Mouse (Mus musculus) heart, embryonic 11.5 days (tissue): ENCODE data around the gene Tmem263. TPM values are rescaled to one million over a fixed set of nuclear protein-coding genes. Genes with fewer than 3 reads are reported as not detected.

ENCODE experiments used
- ATAC-seq: fragments of 200-750 bp; cut with Nextera tagmentation; replicated peaks from 2 replicates; pipeline ENCODE4 v1.8.0; 2017; ENCODE audit warnings: moderate library complexity; ENCODE audit not compliant: insufficient number of reproducible peaks, low FRiP score, low TSS enrichment
- H3K27ac ChIP-seq: fragments of 300-500 bp; sonication (generic); 2 replicates; pipeline ENCODE4 v1.5.1; 2014; ENCODE audit warnings: mild to moderate bottlenecking, low read depth, low read length
- H3K27me3 ChIP-seq: fragments of 300-500 bp; sonication (generic); 2 replicates; pipeline ENCODE4 v1.6.1; 2014; ENCODE audit warnings: mild to moderate bottlenecking, low read length, mixed read lengths; ENCODE audit not compliant: control insufficient read depth, insufficient read depth
- H3K36me3 ChIP-seq: fragments of 300-500 bp; sonication (generic); 2 replicates; pipeline ENCODE4 v1.6.1; 2014; ENCODE audit warnings: mild to moderate bottlenecking, low read length, moderate library complexity, mixed read lengths; ENCODE audit not compliant: control insufficient read depth, insufficient read depth
- H3K4me1 ChIP-seq: fragments of 300-500 bp; sonication (generic); 2 replicates; pipeline ENCODE4 v1.6.1; 2014; ENCODE audit warnings: low read length; ENCODE audit not compliant: control insufficient read depth, insufficient read depth
- H3K4me2 ChIP-seq: fragments of 300-500 bp; sonication (generic); 2 replicates; pipeline ENCODE4 v1.6.1; 2014; ENCODE audit warnings: mild to moderate bottlenecking, moderate library complexity
- H3K4me3 ChIP-seq: fragments of 300-500 bp; sonication (generic); 2 replicates; pipeline ENCODE4 v1.5.1; 2014; ENCODE audit warnings: low read depth, low read length
- H3K9ac ChIP-seq: fragments of 300-500 bp; sonication (generic); 2 replicates; pipeline ENCODE4 v1.6.1; 2014; ENCODE audit warnings: mild to moderate bottlenecking, low read depth, low read length, moderate library complexity
- H3K9me3 ChIP-seq: fragments of 300-500 bp; sonication (generic); replicated peaks from 2 replicates; pipeline ENCODE4 v1.6.1; 2016; ENCODE audit warnings: low read length; ENCODE audit not compliant: control insufficient read depth
- WGBS: fragments of 180-500 bp; shearing (Covaris S2); extraction: QIAGEN DNeasy Blood & Tissue Kit; methylation state at CpG from one replicate; pipeline ENCODE4 v1.1.7; 2014; ENCODE audit not compliant: insufficient replicate concordance; 5-methylcytosine and 5-hydroxymethylcytosine counted together
- polyA plus RNA-seq: library from polyadenylated mRNA; unstranded; fragments of >200 nt; fragmentation: Nextera tagmentation; extraction: Ambion mirVana; gene quantifications from 2 replicates; pipeline ENCODE4 v1.2.1, GENCODE M21; 2014

The Tmem263 gene
- polyA plus RNA-seq, 1 experiment from 2014 or later, result 57.3 TPM

DNA sequence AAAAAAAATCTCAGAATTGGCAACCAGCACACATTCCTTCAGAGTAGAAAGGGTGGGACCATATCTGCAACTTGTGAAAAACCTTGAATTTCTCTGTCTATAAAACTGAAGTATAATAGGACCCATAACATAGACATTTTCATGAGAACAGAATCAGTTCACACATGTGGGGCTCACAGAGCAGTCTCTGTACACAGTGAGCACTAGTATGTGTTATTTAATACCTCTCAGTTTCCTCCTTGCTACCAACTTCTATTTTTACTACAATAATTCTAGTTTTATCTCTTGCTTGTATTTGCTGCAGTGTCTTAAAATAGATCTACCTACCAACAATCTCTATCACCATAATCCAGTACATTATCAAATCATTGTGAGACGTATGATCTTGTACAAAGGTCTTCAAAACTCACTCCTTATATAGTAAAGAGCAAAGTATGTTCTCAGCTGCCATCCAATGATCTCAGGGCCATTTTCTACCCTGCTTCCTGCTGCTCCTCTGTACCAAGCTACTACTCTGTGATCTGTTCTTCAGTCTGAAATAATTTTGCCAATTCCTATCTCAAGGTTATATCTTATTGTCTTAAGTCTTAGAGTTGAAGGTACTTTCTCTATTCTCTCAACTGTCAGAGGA is 57.7 kb downstream of the Tmem263 start:
- Histone ChIP-seq H3K4me2 (no peak overlapping the region), H3K4me3 (no peak overlapping the region), H3K27ac (no peak overlapping the region), H3K27me3 (no peaks in the 10 kb centered on the region), H3K36me3 (no peaks in the 10 kb centered on the region), H3K4me1 (no peaks in the 10 kb centered on the region), H3K9me3 (no peaks in the 10 kb centered on the region), H3K9ac (no peak overlapping the region)
- ATAC-seq, result no peak
- 65% methylated on average over 1 of the region's 1 CpGs for WGBS

DNA sequence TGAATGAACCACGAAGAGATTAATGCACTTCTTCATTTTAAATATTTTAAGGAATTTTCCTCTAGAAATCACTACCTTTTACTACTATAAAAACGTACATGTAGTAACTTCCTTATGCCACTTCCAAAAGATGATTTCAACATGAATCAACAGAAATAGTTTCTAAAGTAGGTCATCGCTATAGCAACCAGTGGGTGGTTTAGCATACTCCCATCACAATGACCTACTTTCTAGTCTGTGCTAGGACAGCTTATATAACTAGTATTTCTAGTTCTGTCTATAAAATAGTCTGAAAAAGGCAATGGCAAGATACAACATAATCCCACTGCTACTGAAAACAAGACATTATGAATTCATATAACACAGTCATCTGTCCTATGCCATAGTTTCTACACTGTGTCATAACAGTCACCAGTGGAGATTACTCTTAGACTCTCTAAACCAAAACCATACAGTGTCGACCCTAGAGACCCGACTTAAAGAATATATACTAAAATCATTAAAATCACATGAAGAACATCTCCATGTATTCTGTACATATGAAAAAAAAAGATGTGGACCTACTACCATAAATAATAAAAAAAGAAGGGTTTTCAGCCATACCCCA is 59.4 kb downstream of the Tmem263 start:
- H3K4me3 ChIP-seq, result no peak overlapping the region
- no peaks in the 10 kb centered on the region for H3K36me3 ChIP-seq
- H3K4me1 ChIP-seq, result no peaks in the 10 kb centered on the region
- 76% methylated on average over 5 of the region's 5 CpGs for WGBS
- H3K9me3 ChIP-seq, result no peaks in the 10 kb centered on the region
- H3K9ac ChIP-seq, result no peak overlapping the region
- no peaks in the 10 kb centered on the region for H3K27me3 ChIP-seq
- H3K27ac ChIP-seq, result no peak overlapping the region
- H3K4me2 ChIP-seq, result no peak overlapping the region
- ATAC-seq, result no peak

DNA sequence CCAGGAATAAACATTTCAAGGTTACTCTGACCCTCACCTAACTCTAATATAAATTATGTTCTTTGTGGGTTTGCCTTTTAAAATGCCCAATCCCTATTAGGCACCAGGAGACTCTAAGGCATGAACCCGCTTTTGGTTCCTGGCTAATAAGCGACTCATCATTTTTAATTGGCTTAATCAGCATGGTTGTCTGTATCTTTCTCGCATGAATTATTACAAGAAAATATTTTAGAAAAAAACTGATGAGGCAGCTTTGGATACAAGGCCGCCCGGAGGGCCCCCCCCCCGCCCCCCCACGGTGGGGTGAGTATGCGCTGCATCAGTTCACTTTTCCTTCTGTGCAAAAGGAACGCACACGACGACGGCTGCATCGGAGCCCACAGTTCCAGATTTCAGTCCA is 62.4 kb downstream of the Tmem263 start:
- no peak overlapping the region for H3K4me2 ChIP-seq
- no peaks in the 10 kb centered on the region for H3K27me3 ChIP-seq
- H3K9me3 ChIP-seq, result no peaks in the 10 kb centered on the region
- H3K4me3 ChIP-seq, result no peak overlapping the region
- WGBS, result 88% methylated on average over 13 of the region's 13 CpGs
- no peaks in the 10 kb centered on the region for H3K36me3 ChIP-seq
- H3K9ac ChIP-seq, result no peak overlapping the region
- H3K27ac ChIP-seq, result no peak overlapping the region
- ATAC-seq, result no peak
- H3K4me1 ChIP-seq, result no peaks in the 10 kb centered on the region

DNA sequence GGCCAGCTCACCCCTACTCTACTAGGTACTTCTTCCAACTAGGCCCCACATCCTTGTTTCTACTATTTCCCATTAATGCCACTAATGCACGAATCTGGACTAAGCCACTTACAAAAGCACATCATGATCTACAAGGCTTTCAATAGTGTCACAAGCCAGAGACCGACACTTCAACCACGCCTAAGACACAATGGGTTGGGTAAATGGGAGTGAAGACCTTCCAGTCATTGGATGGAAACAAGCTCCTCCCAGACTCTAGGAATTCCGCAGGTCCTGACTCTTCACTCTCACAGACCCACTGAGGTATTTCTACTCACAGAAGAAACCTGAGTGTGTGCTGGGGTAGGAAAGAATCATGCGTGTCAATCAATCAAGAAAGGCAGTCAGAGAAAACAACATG is 62.9 kb downstream of the Tmem263 start:
- H3K9me3 ChIP-seq, result no peaks in the 10 kb centered on the region
- no peak for ATAC-seq
- 82% methylated on average over 5 of the region's 5 CpGs for WGBS
- no peaks in the 10 kb centered on the region for H3K36me3 ChIP-seq
- H3K27me3 ChIP-seq, result no peaks in the 10 kb centered on the region
- no peak overlapping the region for H3K27ac ChIP-seq
- H3K4me1 ChIP-seq, result no peaks in the 10 kb centered on the region
- H3K9ac ChIP-seq, result no peak overlapping the region
- H3K4me3 ChIP-seq, result no peak overlapping the region
- no peak overlapping the region for H3K4me2 ChIP-seq

Other genes starting within 250 kb of the Tmem263 start
- 17.1 and 18.9 TPM in 2 replicates for gene Ric8b, start 185.0 kb upstream of the Tmem263 start, polyA plus RNA-seq
- 1.4 TPM in 2 replicates for gene Fhl4, start 132 bp upstream of the Tmem263 start, polyA plus RNA-seq
- 15.1 and 17.0 TPM in 2 replicates for gene Mterf2, start 25.4 kb downstream of the Tmem263 start, polyA plus RNA-seq
- gene Cry1, start 82.4 kb downstream of the Tmem263 start, polyA plus RNA-seq, result 14.7 and 19.6 TPM in 2 replicates